Mouse (Mus musculus) stomach, adult 2 months (tissue): Measurements from ENCODE around the gene Arhgap18. TPM values are rescaled to one million over a fixed set of nuclear protein-coding genes. Genes with fewer than 3 reads are reported as not detected.

Experiments used
- polyA plus RNA-seq: library from polyadenylated mRNA; depleted of rRNA; stranded (reverse); fragments of >200 nt; gene quantifications from 2 replicates; pipeline ENCODE4 v1.2.3, GENCODE M21; 2012; rRNA removed

The Arhgap18 gene
- 0.30 and 0.53 TPM in 2 replicates for polyA plus RNA-seq

DNA sequence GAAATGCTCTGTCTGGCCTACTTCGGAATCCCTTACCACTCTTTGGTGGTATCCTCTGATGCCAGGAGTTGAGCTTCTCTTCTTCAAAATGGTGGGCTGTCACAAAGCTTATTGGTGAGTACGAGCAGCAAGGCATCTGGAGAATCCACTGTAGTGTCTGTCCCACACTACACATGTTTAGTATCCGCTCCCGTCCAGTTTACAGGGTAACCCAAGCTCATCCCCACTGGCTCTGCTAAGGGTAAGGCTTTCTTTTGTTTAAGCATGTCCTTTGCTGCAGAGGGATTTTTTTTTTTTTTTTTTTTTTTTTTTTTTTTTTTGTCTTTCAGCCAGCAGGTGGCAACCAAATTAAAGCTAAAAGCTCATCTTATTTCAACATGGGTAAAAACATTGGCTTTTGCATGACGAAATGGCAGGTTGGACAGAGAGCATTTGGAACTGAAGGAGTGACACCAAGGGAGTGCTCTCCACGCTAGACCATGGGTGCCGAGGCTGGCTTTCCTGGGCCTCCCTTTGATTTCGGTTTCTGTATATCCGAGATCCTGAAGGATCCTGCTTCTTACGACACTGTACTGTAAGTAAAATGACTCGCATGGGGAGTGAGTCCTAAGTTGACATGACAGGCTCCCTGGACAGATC, at the start of gene Arhgap18:
Gene Arhgap18, plus strand, starts transcription at position 493 of the 639 bp plus-strand sequence.

